Mouse (Mus musculus): ENCODE data around the gene Map7d1.
A peak's percentile ranks its signal among the peaks of the same experiment; 100 is the strongest.
"Not testable (repeated sequence)": the region's sequence is repeated elsewhere in the genome, so short reads cannot be mapped to it uniquely, and the experiment has no call there.

The Map7d1 gene

DNA sequence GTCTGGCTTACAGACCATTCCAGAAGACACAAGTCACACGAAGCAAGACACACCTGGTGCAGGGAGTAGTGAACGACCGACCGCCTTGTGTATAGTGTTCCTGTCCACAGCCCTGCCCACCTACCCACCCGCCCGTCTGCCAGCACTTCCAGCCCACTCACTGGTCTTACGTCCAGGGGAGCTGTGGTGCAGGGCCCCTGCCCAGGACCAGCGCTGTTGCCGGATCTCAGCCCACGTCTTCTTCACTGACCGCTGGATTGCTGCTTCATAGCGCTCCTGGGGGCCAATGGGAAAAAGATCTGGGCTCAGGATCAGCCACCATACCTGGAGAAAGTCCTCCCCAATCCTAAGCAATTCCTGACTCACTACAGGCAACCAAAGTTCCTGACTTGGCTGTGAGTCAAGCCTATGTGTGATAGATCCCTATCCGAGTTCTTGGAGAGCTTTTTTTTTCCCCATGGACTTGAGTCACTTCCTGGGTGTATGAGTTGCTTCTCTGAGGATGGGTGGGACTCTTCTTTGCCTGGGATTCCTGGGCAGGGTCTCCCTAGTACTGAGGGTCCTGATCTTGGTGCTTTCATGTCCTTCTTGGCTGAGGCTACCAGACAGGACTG is 16.2 kb downstream of the Map7d1 start:
- no peak for DNase-seq (ENCODE audit: low spot score)

DNA sequence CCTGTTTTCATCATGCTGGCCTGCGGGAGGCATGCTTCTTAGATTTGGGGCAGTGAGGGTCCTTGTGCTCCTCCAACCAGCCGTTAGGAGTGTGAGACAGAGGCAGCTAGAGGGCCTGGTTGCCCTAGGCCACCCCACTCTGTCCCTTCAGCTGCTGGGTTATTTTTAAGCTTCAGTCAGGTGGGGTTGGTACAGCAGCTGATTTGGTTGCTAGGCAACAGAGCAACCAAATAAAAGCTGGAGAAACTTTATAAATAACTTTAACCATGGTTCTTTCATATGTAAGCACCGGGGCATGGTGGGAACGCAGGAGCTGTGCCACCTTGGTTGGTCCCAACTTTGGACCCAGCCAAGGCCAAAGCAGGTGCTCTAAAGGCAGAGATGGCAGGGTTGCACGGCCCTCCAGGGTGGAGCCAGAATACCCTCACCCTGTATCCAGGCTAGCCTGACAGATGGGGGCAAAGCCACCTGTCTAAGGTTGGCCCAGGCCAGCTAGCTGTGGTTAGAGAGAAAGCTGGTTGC is 18.4 kb downstream of the Map7d1 start:
- no peak for DNase-seq (ENCODE audit: low spot score)

DNA sequence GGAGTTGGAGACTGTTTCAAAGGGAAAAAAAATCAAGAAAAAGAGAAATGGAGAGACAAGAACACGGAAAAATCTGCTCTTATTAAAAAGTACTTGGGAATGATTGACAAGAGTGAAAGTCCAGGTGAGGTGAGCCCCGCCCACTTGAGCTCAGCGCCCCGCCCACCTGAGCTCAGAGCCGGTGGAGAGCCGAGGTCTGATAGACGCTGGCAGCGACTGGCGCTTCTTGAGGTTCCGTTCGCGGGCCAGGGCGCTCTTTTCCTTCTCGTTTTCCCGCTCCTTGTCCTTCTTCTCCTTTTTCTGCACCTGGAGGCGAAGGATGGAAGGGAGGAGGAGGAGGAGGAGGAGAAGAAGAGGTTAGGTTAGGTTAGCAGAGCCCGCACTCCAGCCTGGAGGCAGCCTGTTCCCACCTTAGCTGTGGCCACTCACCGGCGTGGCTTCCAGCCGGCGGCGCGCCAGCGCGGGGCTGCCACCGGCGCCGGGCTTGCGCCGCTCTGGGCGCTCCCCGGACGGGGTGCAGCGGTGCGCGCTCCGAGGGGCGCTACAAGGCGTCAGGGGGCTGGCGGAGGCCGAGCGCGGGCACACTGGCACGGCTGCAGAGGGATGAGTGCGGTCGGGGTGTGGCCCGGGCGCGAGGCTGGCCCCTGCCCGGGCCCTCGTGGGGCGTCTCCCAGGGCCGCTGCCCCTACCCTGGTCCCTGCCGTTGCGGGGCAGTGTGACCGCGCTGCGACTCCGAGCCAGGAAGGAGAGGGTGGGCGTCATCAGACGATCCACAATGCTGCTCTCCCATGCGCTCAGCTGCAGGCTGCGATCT is 19.5 kb downstream of the Map7d1 start:
- DNase-seq (ENCODE audit: low spot score) = no peak

DNA sequence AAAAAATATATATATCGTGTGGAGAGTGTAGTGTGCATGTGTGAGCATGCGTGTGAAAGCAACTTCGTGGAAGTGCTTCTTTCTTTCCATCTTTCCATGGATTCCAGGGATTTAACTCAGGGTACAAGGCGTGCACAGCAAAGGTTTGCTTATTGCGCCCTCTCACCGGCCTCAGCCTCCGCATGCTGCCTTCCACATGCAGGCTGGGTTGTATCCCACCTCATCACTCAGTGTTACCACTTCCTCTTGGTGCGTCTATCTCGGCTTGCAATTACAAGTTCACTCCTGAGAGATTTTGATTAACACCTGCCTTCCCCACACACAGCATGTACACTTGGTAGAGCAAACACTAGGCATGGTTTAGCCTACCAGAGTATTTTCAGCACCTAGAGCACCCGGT is 21.0 kb downstream of the Map7d1 start:
- DNase-seq (ENCODE audit: low spot score) = no peak

DNA sequence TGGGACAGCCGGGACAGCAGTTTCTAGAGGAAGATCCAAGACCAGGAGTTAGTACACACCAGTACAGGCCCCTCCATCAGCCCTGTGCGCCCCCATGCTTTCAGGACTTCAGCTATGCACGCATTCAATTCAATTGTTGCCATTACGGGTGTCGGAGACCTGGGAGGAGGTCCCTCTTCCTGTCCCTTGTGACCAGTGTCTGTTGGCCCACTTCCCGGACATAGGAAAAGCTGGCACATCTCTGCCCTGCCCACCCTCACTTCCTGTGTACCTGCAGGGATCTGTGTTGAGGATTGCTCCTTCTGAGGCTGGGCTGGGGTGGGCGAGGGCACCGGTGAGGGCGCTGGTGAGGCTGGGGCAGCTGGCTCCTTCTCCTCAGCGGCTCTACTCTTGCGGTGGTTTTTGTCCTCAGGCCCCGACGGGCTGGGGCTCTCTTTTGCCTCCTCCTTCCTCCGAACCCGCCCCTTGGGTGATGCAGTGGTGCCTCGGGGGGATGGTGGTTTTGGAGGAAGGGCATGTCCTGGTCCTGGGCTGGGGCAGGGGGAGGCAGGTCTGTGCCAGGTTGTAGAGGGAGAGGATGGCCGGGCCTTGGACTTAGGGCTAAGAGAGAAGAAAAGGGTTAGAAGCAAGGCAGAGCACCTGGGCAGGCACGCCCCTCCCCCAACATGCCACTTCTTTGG is 21.5 kb downstream of the Map7d1 start:
- DNase-seq (ENCODE audit: low spot score) = no peak

DNA sequence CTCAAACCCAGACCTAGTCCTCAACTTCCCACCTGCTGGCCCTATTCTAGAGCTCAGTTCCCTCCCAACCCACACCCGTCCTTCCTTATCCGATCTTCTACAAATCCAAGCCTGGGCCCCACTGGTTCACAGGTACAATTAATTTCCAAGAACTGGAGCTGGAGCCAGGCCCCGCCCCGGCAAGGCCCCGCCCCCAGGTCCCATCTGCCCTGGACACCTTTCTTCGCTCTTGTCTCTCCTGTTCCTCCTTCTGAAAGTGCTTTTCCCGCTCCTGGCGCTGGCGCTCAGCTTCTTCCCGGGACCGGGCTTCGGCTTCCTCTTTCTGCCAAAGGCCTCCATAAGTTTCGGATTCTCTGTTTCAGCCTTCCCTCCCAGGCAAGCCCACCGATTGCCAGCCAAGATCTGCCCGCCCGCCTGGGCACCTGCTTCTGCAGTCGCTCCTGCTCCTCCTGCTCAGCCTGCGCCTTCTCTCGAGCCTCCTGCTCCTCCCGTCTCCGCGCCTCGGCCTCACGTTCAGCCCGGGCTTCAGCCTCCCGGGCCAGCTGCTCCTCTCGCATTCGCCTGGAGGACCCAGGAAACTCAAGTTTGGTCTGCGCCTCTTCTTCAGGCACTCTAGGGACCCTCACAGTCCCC is 22.4 kb downstream of the Map7d1 start:
- no peak for DNase-seq (ENCODE audit: low spot score)

DNA sequence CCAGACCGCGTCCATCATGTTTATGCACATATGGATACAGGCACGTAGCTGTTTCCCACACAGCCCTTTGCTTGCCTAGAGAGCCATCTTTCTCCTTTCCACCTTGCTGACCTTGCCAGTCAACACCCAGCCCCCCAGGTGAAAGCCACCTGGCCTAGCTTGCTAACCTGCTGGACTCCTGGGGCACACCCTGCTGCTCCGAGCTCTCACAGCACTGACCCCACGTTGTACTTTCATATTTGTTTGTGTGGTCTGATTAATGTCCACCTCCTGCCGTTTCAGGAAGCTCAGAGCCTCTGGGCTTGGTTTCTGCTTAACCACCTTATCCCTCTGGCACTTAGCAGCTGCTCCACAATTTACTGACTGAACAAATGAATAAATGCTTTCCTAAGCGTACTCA is 26.2 kb downstream of the Map7d1 start:
- DNase-seq (ENCODE audit: low spot score) = no peak

DNA sequence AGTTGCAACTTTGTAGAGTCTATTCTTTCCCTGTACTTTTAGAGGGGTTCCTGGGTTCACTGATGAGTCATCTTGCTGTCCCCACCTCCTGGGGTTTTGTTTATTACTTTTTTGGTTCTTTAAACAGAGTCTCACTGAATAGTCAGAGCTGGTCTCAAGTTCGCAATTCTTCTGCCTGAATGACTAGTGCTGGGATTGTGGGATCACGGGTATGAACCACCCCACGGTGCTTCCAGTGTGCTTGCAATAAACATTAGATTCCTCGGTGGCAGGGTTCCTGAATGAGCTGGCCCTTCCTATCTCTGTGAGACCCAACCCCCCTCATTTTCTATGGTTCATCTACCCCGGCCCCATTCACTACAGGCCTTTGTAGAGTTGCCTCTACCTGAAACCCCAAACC is 28.0 kb downstream of the Map7d1 start:
- DNase-seq (ENCODE audit: low spot score) = no peak

DNA sequence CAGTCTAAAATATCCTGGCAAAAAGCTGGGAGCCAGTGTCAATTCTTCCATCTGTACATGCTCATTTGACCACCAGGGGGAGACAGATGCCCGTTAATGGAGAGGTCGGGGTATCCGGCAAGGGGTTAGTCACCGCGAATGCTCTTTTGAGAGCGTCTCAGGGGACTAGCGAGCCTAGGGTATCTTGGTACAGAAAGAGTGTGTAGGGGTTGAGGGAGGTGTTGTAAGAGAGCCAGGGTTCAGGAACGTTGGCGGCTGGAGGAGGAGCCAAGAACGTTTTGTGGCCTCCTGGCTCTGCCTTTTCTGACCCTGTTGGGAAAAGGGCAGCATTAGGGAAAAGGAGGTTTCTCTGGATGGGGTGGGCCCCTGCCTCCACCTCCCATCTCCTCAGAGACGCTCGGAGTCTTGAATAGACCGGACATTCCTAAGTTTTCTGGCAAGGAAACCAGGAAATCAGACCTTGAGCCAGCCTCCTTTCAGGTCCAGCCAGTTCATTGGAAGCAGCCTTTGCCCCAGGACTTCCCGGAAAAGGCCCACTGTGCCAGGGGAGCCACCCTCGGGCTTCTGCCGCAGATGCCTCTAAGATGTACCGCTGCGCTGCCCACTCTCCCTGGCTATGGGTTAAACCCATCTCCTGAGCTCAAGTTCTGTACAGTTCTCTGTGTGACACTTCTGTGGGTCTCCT is 28.9 kb downstream of the Map7d1 start:
- peak; percentile 97 for DNase-seq (ENCODE audit: low spot score)

DNA sequence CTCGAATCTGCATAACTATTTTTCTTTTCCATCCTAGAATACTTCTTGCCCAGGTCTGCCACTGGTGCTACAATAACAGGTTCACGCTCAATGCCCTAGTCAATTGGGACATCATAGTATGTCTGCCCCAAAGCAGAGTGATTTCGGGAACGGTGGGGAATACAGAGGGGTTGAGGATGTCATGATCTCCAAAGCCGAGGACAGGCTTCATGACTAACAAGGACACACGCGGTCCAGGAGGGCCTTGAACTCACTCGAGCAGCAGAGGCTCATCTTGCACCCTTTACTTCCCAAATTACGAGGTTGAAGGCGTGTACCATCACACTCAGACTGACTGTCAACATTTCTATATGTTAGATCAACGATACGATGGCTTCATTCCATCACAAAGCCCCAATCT is 29.5 kb downstream of the Map7d1 start:
- no peak for DNase-seq (ENCODE audit: low spot score)

DNA sequence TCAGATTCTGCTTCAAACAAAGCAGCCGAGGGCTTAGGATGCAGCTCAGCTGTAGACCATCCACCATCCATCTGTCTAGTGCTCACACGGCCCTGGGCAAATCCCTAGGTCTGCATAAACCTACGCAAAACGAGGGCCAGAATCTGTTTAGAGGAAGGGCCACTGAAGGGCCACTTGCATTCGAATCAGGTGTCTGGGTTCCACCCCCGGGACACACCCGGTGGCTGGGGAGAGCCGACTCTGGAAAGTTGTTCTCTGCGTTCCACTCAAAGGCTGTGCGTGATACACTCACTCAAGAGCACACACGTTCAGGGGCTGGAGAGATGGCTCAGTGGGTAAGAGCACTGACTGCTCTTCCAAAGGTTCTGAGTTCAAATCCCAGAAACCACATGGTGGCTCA is 33.5 kb downstream of the Map7d1 start:
- no peak for DNase-seq (ENCODE audit: low spot score)

DNA sequence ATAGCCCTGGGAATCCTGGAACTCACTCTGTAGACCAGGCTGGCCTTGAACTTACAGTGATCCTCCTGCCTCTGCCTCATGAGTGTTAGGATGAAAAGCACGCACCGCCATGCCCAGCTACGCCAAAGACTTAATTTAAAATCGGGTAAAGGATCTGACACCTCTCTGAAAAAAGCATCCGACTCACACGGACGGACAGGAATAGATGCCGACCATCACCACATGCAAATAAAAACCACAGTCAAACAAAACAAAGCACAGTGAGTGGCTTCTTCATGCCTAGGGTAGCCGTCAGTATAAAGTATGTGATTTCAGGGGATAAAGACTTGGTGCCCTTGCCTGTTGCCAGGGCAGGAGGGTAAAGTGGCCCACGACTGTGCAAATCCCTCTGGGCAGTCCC is 36.1 kb downstream of the Map7d1 start:
- DNase-seq (ENCODE audit: low spot score) = no peak

DNA sequence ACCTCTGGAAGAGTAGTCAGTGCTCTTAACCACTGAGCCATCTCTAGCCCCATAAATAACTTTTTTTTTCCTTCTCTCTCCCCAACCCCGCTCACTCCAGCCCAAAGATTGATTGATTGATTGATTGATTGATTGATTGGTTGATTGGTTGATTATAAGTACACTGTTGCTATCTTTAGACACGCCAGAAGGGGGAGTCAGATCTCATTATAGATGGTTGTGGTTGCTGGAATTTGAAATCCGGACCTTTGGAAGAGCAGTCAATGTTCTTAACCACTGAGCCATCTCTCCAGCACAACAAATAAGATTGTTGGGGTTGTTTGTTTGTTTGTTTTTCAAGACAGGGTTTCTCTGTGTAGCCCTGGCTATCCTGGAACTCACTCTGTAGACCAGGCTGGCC is 36.6 kb downstream of the Map7d1 start:
- DNase-seq (ENCODE audit: low spot score) = not testable (repeated sequence)

DNA sequence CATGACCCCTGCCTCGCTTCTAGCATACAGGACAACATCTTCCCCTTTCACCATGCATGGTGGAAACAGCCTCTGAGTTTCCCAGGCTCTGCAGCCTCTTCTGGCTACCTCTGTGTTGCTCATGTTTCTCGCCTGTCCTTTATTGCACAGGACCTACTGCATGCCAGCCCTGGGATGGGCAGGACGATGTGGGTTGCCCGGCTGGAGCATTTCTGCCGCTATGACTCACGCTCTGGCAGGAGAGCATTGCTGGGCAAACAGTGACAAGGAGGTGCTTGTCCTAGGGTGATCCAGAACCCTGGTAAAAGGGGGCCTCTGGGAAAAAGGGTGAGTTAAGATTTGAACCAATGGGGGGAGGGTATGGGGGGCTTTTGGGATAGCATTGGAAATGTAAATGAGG is 38.4 kb downstream of the Map7d1 start:
- DNase-seq (ENCODE audit: low spot score) = no peak

DNA sequence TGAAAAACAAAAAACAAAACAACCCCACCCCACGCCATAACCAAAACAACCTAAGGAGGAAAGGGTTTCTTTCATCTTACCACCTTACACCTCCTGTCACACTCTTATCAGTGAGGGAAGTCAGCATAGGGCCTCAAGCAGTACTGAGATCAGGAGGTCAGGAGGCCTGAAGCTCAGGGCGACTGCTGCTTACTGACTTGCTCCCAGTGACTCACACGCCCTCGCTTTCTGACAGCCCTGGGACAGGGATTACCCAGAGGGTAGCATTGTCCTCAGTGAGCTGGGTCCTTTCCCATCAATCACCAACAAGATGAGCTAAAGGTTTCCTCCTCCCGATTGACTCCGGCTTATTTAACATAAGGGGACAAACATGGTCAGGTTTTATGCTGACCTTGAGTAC is 49.1 kb downstream of the Map7d1 start:
- no peak for DNase-seq (ENCODE audit: low spot score)

DNA sequence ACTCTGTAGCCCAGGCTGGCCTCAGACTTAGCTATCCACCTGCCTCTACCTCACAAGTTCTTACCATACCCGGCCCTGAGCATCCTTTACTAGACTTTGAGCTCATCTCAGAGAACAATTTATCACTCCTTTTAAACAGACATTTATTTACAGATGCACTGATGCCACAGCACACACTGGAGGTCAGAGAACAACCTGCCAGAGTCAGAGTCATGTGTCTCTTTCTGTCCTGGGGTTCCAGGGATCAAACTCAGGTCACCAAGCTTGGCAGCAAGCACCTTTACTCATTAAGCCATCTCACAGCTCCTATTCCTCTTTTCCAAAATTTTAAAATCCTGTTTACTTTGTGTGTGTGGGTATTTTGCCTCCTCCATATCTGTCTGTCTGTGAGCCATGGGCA is 50.8 kb downstream of the Map7d1 start:
- DNase-seq (ENCODE audit: low spot score) = no peak

DNA sequence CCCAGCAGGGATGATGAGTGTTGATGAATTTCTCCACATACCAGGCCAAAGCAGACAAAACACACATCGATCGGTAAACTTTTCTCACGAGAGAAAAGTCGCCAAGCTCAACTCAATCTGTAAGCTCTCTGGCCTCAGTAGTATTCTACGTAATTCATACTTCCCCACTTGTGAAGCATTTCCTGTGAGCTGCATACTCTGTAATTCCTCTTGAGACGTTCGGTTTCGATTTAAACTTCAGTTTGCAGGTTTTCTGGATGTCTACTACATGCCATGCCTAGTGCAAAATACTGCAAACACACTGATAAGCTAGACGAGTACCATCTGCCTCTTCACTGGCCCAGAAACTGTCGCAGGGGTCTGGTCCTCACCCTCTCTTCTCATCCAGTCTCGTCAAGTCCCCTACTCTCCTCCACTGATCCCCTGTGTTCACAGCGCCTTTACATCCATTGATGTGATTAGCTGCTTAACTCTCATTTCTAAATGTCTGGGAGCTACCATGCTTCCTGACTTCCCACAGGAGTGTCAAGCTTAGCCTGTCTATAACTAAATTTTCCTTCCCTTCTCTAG is 51.4 kb downstream of the Map7d1 start:
- no peak for DNase-seq (ENCODE audit: low spot score)

DNA sequence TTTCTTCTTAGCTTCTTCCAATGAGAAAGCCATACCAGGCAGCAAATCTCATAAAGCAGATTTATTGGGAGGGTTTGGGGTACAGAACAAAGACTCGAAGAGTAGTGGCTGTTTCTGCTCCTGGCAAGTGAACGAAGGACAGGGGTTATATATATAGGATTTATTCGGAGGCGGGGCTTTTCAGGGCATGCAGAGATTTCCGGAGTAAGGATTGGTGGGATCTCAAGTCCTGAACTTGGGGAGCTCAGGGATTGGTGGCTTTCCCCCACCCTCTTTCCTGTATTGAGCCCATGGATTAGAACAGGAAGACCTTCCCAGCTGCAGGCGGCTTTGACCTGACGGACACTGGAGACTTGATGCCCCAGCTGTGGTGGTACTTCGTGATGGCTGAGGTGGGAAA is 52.1 kb downstream of the Map7d1 start:
- no peak for DNase-seq (ENCODE audit: low spot score)

DNA sequence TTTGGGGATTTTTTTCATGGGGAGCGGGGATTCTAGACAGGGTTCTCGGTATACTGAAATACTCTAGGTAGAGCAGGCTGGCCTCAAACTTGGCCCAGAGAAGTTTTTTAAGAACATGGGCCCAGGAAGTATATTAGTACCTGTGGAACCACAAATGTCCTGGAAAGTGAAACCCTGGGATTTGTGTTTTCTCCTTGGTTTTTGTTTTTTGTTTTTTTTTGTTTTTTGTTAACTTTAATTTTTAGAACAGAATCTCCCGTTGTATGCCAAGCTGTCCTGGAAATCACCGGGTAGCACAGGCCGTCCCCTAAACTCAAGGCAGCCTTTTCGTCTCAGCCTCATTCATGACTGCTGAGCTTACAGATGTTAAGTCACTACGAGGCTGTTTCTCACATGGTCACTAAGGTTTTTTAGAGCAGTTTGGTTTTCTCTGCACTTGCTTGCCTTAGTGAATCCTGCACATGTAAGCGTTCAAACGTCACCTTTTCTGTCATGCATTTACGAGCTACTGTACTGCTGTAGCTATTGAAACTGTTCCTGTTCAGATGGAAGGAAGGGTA is 52.7 kb downstream of the Map7d1 start:
- no peak for DNase-seq (ENCODE audit: low spot score)

DNA sequence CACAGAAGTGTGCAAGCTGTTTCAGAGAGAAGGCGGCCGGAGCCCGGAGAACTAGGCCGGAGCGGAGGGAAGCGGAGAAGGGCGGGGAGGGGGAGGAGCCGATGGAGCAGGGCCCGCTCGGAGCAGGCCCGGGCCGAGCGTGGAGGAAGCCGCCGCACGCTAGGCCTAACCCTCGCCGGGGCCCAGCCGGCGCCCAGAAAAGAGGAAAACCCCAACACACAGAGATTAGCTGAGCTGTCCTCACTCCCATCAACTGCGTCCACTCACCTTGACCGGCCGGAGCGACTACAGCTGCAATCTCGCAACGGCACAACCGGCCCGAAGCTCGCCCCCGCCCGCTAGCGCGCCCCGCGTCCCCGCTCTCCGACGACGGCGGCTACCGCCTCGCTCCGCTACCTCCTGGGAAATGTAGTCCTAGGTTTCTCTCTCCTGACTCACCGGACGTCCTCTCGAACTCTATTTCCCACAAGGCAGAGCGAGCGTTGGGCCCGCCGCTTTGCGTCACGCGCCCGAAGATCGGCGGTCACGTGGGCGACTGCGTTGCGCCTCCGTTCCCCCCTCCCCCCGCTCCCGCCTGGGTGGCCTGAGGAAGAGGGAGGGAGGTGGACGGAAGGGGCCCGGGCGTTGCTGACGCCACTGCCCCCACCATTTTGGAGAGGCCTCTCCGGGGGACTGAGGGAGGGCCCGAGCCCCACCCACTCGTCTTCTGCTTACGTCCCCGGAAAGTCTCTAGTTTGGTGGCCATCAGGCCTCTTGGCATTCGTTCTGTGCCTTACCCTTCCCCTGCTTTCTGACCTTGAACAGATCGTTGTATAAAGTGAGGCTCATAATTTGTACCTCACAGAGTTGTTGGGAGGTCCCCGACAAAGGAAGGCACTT is 53.6 kb downstream of the Map7d1 start, which contains the start of gene Thrap3:
Thrap3 (minus strand) TSS at position 458 of the 879 bp plus-strand sequence.
- peak; percentile 99 for DNase-seq (ENCODE audit: low spot score)

All from embryo, embryonic 10.5 days (tissue).